Mouse (Mus musculus) bone marrow, adult 2 months (tissue): ENCODE data around the gene Ccl17.
"Not testable (repeated sequence)": the region's sequence is repeated elsewhere in the genome, so short reads cannot be mapped to it uniquely, and the experiment has no call there.

Experiments used
- CTCF ChIP-seq: fragments of 200-500 bp; IDR thresholded peaks from 2 replicates; pipeline ENCODE4 v1.5.1; 2011; ENCODE audit warnings: low read length, control low read depth; ENCODE audit not compliant: control insufficient read depth, insufficient read depth
- POLR2A ChIP-seq: fragments of 200-500 bp; IDR thresholded peaks from 2 replicates; pipeline ENCODE4 v1.6.1; 2011; ENCODE audit warnings: low read depth, mild to moderate bottlenecking, control low read depth, low read length, borderline replicate concordance; ENCODE audit not compliant: control insufficient read depth

DNA sequence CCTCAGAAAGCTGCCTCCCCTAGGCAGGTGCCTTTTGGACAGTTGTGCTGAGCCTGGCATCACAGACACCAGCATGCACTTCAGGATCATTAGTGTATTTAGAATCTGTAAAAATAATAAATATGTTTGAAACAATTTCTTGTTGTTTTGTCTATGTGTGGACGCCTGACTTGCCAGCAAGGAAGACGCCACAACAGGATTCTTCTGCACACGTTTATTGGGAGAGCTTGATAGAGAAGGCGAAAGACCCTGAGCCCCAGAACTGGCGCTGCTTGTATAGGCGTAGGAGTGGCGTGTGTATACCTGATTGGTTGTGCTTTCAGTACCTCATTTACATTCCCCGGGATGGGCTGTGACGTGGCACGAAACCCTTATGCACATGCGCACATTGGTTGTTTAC lies 44.5 kb downstream of the Ccl17 start:
- not testable (repeated sequence) for TF ChIP-seq CTCF, POLR2A
